Mouse (Mus musculus) hindbrain, embryonic 14.5 days (tissue): ENCODE results near the gene Timm44. TPM values are rescaled to one million over a fixed set of nuclear protein-coding genes. Genes with fewer than 3 reads are reported as not detected.

Experiments
- ATAC-seq: fragments of 200-750 bp; cut with Nextera tagmentation; 2 replicates; pipeline ENCODE4 v1.8.0; 2017; ENCODE audit warnings: moderate number of reproducible peaks, mild to moderate bottlenecking, moderate TSS enrichment, moderate library complexity; ENCODE audit not compliant: low FRiP score
- DNase-seq: peaks from one replicate; pipeline ENCODE4 v3.0.0-alpha.2; 2015; ENCODE audit warnings: low spot score
- H3K27ac ChIP-seq: fragments of 300-500 bp; sonication (generic); 2 replicates; pipeline ENCODE4 v1.5.1; 2014; ENCODE audit warnings: mild to moderate bottlenecking, moderate library complexity
- H3K27me3 ChIP-seq: fragments of 300-500 bp; sonication (generic); 2 replicates; pipeline ENCODE4 v1.6.1; 2014; ENCODE audit warnings: mild to moderate bottlenecking, low read length, mixed read lengths; ENCODE audit not compliant: control insufficient read depth, insufficient read depth
- H3K36me3 ChIP-seq: fragments of 300-500 bp; sonication (generic); replicated peaks from 2 replicates; pipeline ENCODE4 v1.6.1; 2014; ENCODE audit not compliant: control insufficient read depth, insufficient read depth
- H3K4me1 ChIP-seq: fragments of 300-500 bp; sonication (generic); replicated peaks from 2 replicates; pipeline ENCODE4 v1.6.1; 2014; ENCODE audit warnings: antibody characterized with exemption, low read length, mixed read lengths; ENCODE audit not compliant: control insufficient read depth, insufficient read depth
- H3K4me2 ChIP-seq: fragments of 300-500 bp; sonication (generic); replicated peaks from 2 replicates; pipeline ENCODE4 v1.6.1; 2014; ENCODE audit warnings: mild to moderate bottlenecking, moderate library complexity
- H3K4me3 ChIP-seq: fragments of 300-500 bp; sonication (generic); replicated peaks from 2 replicates; pipeline ENCODE4 v1.5.1; 2014; ENCODE audit warnings: mild to moderate bottlenecking, low read length
- H3K9ac ChIP-seq: fragments of 300-500 bp; sonication (generic); 2 replicates; pipeline ENCODE4 v1.6.1; 2014
- H3K9me3 ChIP-seq: fragments of 300-500 bp; sonication (generic); 2 replicates; pipeline ENCODE4 v1.6.1; 2016; ENCODE audit warnings: low read length; ENCODE audit not compliant: control insufficient read depth
- WGBS: fragments of 180-500 bp; shearing (Covaris S2); extraction: QIAGEN DNeasy Blood & Tissue Kit; methylation state at CpG from one replicate; pipeline ENCODE4 v1.1.7; 2014; 5-methylcytosine and 5-hydroxymethylcytosine counted together
- polyA plus RNA-seq: library from polyadenylated mRNA; unstranded; fragments of >200 nt; fragmentation: Nextera tagmentation; extraction: Ambion mirVana; gene quantifications from 2 replicates; pipeline ENCODE4 v1.2.1, GENCODE M21; 2014

Timm44 gene
- 49.1 and 51.8 TPM in 2 replicates for polyA plus RNA-seq

GRCm38 (mm10) chr8:4275275-4276110 lies at the start of gene Timm44:
Gene Timm44, minus strand, starts transcription at chr8:4275913.
- H3K27ac ChIP-seq, result peak within 1 kb of the TSS; percentile 81

DNA sequence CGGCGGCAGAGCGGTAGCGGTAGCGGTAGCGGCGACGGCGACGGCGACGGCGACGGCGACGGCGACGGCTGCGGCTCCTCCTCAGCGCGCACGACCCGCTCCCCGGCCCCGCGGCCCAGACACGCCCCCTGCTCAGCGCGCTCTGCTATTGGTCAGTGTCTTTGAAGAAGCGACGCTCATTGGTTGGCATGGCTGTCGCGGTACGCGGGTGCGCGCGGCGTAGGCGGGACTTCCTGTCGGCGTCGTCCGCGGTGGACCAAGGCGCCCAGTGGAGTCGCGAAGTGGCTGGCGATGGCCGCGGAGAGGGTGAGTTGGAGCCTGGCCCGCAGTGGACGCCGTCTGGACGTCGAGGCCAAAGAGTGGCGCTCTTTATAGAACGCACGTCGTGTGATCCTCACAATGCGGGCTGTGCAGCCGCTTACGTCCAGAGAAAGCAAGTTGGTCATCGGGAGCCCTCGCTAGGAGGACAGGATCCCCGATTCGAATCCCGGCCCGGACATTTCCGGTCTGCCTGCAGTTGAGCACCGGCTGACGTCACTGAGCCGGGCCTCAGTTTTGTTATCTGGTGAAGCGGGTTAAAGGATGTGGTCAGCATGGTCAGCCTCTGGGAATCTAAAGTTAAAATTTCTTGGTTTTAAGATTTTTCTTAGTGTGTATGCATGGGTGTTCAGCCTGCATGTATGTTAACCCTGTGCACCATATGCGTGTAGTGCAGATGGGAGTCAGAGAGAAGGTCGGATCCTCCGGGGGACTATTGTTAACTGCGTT lies 49.5 kb upstream of the Timm44 start, which contains the start of the genes Ccl25 and Elavl1:
Ccl25 (plus strand) TSS at position 228 of the 768 bp plus-strand sequence.
Elavl1 (minus strand) TSS at position 431 of the 768 bp plus-strand sequence.
- peak within 1 kb of the TSS; percentile 91 for H3K4me3 ChIP-seq
- ATAC-seq, result peak; percentile 99
- H3K9me3 ChIP-seq, result no peaks in the 10 kb centered on the region
- H3K27me3 ChIP-seq, result no peaks in the 10 kb centered on the region
- peaks cover 47% of the 10 kb centered on the region for H3K36me3 ChIP-seq
- peaks cover 32% of the 10 kb centered on the region for H3K4me1 ChIP-seq
- peak within 1 kb of the TSS; percentile 95 for H3K4me2 ChIP-seq
- under 1% methylated on average over 77 of the region's 78 CpGs for WGBS
- DNase-seq, result peak; percentile 98
- H3K9ac ChIP-seq, result peak within 1 kb of the TSS; percentile 95
- peak within 1 kb of the TSS; percentile 79 for H3K27ac ChIP-seq

More at GRCm38 (mm10) chr8:4275275-4276110, at the start of gene Timm44:
- WGBS, result 1% methylated on average over 39 of the region's 39 CpGs
- peaks cover 29% of the 10 kb centered on the region; the same call in 1 of the 2 replicates for H3K36me3 ChIP-seq
- DNase-seq (peak; percentile 99), ATAC-seq (peak; percentile 98)
- H3K4me2 ChIP-seq, result peak within 1 kb of the TSS; percentile 68
- peak within 1 kb of the TSS; percentile 77 for H3K9ac ChIP-seq
- peaks cover 5% of the 10 kb centered on the region for H3K4me1 ChIP-seq
- peak within 1 kb of the TSS; percentile 77 for H3K4me3 ChIP-seq
- H3K27me3 ChIP-seq, result no peaks in the 10 kb centered on the region
- H3K9me3 ChIP-seq, result no peaks in the 10 kb centered on the region

DNA sequence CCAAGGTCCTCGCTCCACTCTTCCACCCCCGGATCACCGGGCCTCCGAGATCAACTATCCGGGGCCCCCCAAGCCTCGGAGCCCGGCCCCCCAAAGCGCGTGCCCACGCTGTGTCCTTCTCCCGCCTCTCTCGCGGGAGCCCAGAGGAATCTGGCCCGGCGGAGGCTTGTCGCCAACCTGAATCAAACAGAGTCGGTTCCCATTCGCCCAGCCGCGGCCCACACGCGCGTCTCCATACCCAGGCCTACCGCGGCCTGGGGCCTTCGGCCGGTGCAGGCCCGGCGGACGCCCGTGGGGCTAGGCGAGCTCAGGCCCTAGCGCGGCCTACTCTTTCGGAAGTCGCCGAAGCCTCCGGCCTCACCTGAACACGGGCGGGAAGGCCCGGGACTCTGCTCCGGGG lies 48.8 kb upstream of the Timm44 start:
- peak overlapping the region; percentile 79 for H3K27ac ChIP-seq
- H3K4me1 ChIP-seq, result peaks cover 32% of the 10 kb centered on the region
- peak; percentile 27 for DNase-seq

DNA sequence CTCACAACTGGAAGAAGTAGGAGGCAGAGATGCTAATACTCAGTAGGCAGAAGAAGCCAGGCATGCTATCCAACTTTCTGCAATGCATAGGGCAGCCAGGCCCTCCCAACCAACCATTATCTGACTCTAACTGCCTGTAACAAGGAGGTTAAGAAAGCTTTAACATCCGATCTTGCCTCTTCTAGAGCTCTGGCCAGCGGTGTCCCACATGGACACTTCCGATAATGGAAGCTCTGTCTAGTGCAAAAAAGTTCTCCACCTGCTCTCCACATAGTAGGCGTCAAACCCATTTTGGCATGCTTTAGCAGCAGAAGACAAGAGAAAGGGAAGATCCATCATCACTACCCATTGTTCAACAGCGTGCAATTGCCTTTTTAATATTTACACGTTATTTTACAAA lies 48.2 kb upstream of the Timm44 start:
- H3K36me3 ChIP-seq, result peaks cover 43% of the 10 kb centered on the region
- H3K4me2 ChIP-seq, result peak overlapping the region; percentile 95
- WGBS, result 4% methylated on average over 6 of the region's 6 CpGs
- no peaks in the 10 kb centered on the region for H3K9me3 ChIP-seq
- H3K4me3 ChIP-seq, result peak overlapping the region; percentile 91
- H3K27ac ChIP-seq, result no peak overlapping the region
- ATAC-seq, result no peak
- H3K4me1 ChIP-seq, result peaks cover 32% of the 10 kb centered on the region
- peak overlapping the region; percentile 95 for H3K9ac ChIP-seq
- DNase-seq, result no peak
- H3K27me3 ChIP-seq, result no peaks in the 10 kb centered on the region

More for the DNA sequence above, 48.8 kb upstream of the Timm44 start:
- Histone ChIP-seq H3K4me3 (peak overlapping the region; percentile 91), H3K36me3 (peaks cover 45% of the 10 kb centered on the region), H3K9me3 (no peaks in the 10 kb centered on the region), H3K9ac (peak overlapping the region; percentile 95), H3K4me2 (peak overlapping the region; percentile 95), H3K27me3 (no peaks in the 10 kb centered on the region)
- WGBS, result under 1% methylated on average over 41 of the region's 42 CpGs
- ATAC-seq, result peak; percentile 74

GRCm38 (mm10) chr8:4322470-4322869 lies 46.8 kb upstream of the Timm44 start:
- H3K9ac ChIP-seq, result no peak overlapping the region
- DNase-seq (peak; percentile 93), ATAC-seq (no peak)
- peaks cover 32% of the 10 kb centered on the region for H3K4me1 ChIP-seq
- no peaks in the 10 kb centered on the region for H3K27me3 ChIP-seq
- H3K36me3 ChIP-seq, result peaks cover 28% of the 10 kb centered on the region
- H3K4me3 ChIP-seq, result no peak overlapping the region
- no peak overlapping the region for H3K27ac ChIP-seq
- 28% methylated on average over 2 of the region's 2 CpGs for WGBS
- no peaks in the 10 kb centered on the region for H3K9me3 ChIP-seq
- no peak overlapping the region for H3K4me2 ChIP-seq

- no peak for ATAC-seq
- DNase-seq, result no peak
- 84% methylated on average over 2 of the region's 2 CpGs for whole genome bisulfite sequencing
- Histone ChIP-seq H3K4me1 (peaks cover 26% of the 10 kb centered on the region), H3K4me3 (no peak overlapping the region), H3K27me3 (no peaks in the 10 kb centered on the region), H3K4me2 (no peak overlapping the region), H3K9ac (no peak overlapping the region), H3K36me3 (peaks cover 28% of the 10 kb centered on the region), H3K27ac (no peak overlapping the region), H3K9me3 (no peaks in the 10 kb centered on the region)
Measured at GRCm38 (mm10) chr8:4321031-4321430, 45.3 kb upstream of the Timm44 start.

GRCm38 (mm10) chr8:4320404-4320803 lies 44.7 kb upstream of the Timm44 start:
- ATAC-seq (no peak), DNase-seq (no peak)
- whole genome bisulfite sequencing, result 94% methylated on average over 1 of the region's 1 CpGs
- Histone ChIP-seq H3K4me2 (no peak overlapping the region), H3K27ac (no peak overlapping the region), H3K36me3 (peaks cover 28% of the 10 kb centered on the region), H3K9me3 (no peaks in the 10 kb centered on the region), H3K27me3 (no peaks in the 10 kb centered on the region), H3K4me3 (no peak overlapping the region), H3K4me1 (peaks cover 21% of the 10 kb centered on the region), H3K9ac (no peak overlapping the region)

GRCm38 (mm10) chr8:4319573-4319872 lies 43.8 kb upstream of the Timm44 start:
- Histone ChIP-seq H3K4me2 (no peak overlapping the region), H3K4me1 (peaks cover 21% of the 10 kb centered on the region), H3K27ac (no peak overlapping the region), H3K27me3 (no peaks in the 10 kb centered on the region), H3K9me3 (no peaks in the 10 kb centered on the region), H3K9ac (no peak overlapping the region), H3K4me3 (no peak overlapping the region), H3K36me3 (peaks cover 28% of the 10 kb centered on the region)
- WGBS, result 98% methylated on average over 11 of the region's 11 CpGs
- no peak for DNase-seq
- no peak for ATAC-seq
